Mouse (Mus musculus) adrenal gland, postnatal 10 days (tissue): ENCODE measurements around the gene Ralbp1. TPM values are rescaled to one million over a fixed set of nuclear protein-coding genes. Genes with fewer than 3 reads are reported as not detected.

ENCODE experiments used
- DNase-seq: peaks from one replicate; pipeline ENCODE4 v3.0.0; 2021; ENCODE audit warnings: mixed read lengths
- long read RNA-seq, 2 experiments: library from polyadenylated mRNA; stranded (forward); transcript quantifications; one replicate each; pipeline ENCODE4 v2.0.0; 2021
- total RNA-seq, 2 experiments: library from RNA; stranded (reverse); gene quantifications; 2 replicates each; pipeline ENCODE4 v1.2.3; 2021

Gene Ralbp1
- total RNA-seq = 10 to 100 TPM; 32.4 to 37.4 TPM
- long read RNA-seq, experiment 1, transcript Ralbp1-201 (10 exons, 3,811 nt) = major isoform, 11 of 60 reads
- long read RNA-seq, experiment 1, partial matches to known transcripts = 35 of 60 reads
- long read RNA-seq, experiment 1, other reads (novel, unspliced or antisense) = 14 of 60 reads
- long read RNA-seq, experiment 2, transcript Ralbp1-201 (10 exons, 3,811 nt) = major isoform, 29 of 47 reads
- long read RNA-seq, experiment 2, transcript Ralbp1-202 (10 exons, 3,799 nt) = minor isoform, 7 of 47 reads
- long read RNA-seq, experiment 2, partial matches to known transcripts = 3 of 47 reads
- long read RNA-seq, experiment 2, other reads (novel, unspliced or antisense) = 8 of 47 reads

DNA sequence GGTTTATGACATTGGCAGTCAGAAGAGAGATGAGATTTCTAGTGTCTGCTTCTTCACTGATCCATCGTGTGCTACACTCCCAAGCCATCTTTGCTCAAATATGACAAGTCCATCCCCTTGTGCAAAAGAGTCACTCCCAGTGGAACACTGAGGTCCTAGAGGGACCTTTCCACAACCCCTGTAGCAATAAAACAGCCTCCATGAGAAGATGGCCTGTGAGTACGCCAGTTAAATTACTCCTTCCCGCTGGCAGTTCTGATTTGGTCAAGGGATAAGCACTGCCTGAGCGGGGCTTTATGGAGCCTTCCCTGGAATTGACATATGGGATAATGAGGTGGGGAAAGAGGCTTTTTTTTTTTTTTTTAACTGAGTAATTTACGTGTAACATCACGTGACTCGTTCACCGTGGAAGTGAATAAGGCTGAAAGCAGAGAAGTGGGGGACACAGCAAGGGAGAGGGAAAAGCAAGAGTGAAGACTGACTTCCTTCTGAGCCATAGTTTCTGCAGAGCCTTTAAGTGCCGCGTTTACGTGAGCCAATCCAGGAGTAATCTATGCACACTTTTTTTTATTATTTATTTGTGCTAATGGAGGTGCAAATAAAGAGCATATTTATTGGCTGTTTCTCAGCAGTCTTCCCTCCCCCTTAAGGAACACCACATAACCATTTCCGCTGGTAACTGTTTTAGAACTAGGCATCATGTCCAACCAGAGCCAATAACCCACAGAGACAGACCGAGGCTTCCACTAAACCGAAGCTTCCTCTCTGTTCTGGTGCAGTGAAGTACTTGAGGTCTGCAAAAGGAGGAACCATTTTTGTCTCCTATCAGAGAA lies at the start of gene Ralbp1:
TSS of gene Ralbp1 (minus strand) at position 102 of the 833 bp plus-strand sequence.
- peak; percentile 38 for DNase-seq

DNA sequence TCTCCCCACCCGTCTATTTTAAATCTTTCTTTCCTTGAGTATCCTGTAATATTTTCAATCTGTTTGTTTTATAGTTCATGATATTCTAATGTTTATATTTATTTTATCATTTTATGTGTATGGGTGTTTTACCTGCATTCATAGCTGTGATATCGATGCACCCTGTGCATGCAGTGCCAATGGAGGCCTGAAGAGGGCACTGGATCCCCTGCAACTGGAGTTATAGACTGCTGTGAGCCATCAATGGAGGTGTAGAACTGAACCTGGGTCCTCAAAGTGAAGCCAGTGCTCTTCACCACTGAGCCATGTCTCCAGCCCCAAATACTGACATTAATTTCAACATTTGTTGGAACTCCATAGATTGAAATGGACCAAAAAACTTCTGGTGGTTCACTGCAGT lies 48.1 kb upstream of the Ralbp1 start:
- DNase-seq = no peak

DNA sequence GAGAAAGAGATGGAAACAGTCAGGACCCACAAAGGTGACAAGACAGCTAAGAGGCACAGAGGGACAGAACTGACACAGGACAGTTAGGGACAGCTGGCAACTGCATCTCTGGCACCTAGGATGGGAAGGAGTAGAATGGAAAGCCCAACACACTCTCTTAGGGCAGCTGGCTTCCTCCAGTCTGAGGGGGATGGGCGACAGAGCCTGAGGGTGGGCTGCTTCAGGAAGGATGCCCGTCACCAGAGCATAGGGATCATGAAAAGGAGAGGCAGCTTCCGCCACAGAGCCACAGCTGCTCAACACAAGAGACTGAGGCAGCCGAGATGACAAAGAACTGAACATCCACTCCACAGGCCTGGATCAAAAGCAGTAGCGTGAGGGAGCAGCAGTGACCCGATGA lies 45.9 kb upstream of the Ralbp1 start:
- DNase-seq = no peak

DNA sequence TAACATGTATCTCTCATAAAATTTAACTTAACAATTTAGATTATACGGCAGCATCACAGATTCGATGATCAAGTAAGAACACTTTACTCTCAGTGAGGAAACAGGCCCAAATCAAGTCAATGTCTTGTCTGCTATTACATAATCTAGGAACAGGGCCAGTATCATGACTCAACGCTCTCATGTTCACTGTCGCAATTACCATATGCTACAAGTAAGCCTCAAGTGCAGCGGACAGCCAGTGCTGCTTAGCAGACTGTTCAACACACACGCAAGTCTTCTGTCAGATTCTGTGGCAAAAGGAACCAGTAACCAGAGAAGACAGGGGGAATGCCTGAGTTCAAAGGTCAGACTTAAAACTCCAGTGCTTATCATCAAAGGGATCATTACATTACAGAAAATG lies 45.4 kb upstream of the Ralbp1 start:
- DNase-seq = peak; percentile 66

DNA sequence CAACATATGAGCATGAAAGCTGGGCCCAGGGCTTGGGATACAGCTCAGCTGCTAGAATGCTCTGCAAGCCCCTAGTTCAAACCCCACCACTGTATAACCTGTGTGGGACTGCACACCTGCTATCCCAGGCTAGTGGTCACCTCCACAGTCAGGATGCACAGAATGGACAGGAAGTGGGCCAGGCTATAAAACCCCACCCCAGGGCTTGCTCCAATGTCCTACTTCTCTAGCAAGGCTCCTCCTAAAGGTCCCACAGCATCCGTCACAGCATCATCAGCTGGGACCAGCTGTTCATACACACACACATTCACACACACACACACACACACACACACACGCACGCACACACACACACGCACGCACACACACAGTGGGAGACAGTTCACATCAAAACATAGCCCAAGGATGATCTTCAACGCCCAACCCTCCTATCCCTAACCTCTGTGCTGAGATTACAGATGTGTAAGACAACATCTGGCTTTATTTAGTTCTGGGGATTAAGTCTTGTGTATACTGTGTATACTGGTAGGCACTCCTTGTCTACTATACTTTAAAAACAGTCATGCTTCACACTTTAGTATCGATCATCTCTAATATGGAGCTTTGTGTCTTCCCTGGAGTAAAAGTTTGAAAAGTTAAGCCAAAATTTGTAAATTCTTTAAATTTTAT lies 44.7 kb upstream of the Ralbp1 start:
- no peak for DNase-seq

DNA sequence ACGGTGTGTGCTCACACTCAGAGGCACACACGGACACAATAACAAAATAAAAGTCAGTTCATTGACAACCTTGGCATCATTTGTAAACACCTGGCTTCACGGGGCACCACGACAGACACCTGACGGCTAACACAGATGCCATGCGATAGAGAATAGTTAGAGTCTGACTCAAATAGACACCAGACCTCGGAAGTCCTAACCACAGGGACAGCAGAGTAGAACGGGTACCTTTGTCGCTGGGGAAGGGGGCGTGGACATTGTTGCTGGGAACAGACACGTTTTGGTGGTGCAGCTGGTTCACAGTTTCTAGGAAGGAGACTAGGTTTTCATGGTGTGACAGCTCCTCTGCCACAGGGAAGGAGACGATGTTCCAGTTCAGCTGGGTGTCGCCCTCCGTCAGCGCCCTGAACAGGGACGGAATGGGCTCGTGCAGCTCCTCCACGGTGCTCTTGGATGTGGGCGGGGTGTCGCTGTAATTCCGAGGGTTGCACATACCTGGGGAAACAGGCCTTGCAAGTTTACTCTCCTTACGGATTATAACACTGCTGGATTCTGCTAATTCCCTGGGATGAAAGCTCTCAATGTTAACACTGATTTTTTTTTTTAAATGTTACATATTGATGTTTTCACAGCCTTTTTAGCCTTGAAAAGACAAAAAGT lies 43.9 kb upstream of the Ralbp1 start:
- DNase-seq = no peak

DNA sequence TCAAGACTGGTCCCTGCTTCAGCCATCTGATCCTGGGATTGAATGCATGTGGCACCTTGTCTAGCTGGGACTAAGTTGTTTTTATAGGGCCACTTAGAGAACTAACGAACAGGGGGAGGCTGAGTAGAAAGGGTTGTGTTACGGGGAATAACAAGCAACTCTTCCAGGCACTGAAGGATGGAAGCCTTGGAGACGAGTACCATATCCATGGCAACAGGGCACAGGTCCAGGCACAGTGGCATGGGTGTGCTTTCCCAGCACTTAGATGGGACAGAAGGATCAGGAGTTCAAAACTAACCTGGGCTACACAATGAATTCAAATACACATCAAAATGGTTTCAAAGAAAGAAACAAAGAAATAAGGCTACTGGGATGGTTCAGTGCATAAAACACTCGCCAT lies 41.5 kb upstream of the Ralbp1 start:
- DNase-seq = no peak

DNA sequence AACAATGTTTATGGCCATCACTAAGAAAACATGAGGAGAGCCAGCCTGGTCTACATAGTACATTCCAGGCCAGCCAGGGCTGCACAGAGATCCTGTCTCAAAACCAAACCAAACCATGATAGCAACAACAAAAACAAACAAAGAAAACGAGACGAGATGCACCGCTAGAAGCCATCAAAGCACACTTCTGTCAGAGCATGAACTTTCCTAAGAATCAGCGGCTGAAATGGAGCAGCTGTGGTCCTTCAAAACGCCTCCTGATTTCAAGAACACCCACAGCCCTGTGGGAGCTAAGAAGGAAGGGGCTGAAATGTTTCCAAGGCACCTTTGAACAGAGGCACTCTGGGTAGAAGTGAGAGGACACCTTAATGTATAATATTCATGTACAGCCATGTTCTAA lies 38.6 kb upstream of the Ralbp1 start:
- no peak for DNase-seq

DNA sequence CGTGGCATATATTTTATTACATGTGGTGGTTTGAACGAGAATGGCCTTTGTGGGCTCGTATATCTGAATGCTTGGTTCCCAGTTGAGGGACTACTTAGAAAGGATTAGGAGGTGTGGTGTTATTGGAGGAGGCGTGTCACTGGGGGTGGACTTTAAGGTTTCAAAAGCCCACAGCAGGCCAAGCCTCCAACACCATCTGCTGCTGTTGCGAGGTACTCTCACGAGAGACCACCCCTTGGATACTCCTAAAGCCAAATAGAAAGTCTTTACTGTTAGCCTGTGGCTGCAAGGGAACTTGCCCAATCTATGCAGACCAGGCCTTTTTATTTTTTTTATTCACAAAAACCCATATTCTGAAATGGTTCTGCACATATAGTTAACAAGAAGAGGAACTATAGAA lies 36.4 kb upstream of the Ralbp1 start:
- DNase-seq = no peak

DNA sequence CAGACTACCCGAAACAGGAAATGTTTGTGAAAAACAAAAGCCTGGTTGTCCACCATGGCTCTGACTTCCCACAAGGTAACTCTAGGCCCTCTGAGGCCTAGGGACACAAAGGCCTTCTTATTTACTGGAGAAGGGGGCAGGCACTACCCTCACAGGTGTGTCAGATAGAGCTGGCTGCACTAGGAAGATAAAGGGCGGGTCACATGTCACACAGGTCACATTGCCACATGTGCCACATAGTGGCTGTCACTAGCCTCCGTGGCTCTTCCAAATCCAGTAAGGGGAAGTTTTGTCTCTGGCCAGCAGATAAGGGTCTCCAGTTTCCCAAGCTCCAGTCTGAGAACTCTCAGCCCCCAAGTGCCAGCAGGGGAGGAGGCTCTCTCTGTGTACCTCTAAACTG lies 33.6 kb upstream of the Ralbp1 start:
- no peak for DNase-seq

DNA sequence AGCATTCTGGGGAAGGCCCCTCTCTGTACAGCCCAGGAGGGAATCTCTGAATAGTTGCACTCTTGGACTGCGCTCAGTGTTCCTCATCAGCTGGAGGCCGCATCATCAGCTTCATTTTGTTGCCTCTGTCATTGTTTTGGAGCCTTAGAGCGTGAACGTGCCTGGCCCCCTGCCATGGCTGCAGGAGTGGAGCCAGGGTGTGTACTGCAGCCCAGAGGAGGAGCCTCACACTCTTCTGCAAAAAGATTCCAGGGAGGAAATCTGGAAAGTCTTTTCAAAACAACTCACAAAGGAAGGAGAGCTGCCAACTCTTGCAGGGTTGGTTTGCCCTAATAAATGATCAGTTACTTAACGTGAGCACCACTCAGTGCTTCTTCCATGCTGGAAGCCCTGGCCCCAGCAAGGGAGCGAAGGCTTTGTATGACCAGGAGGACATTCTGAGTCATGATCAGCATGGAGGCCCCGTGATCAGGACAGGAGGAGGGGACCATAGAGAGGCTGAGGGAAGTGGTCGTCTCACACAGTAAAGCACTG lies 30.6 kb upstream of the Ralbp1 start:
- peak; percentile 86 for DNase-seq

DNA sequence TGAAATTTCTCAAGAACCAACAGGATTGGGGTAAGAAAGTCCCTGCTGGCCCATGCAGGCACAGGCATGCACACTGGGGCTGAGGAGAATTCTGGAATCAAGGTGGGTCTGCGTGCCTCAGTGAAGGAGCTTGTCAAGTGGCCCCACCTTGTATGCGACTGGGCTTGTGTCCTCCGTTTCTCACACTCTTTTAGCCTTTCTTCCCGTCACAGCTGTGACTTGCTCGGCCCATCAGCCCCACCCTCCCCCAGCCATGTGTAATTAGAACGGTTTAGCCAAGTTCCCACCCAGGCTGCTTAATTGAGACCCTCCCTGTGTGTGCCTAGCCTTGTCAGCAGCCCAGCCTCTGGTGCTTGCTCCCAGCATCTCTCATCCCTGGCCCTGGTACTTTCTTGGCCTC lies 28.5 kb upstream of the Ralbp1 start:
- DNase-seq = no peak

DNA sequence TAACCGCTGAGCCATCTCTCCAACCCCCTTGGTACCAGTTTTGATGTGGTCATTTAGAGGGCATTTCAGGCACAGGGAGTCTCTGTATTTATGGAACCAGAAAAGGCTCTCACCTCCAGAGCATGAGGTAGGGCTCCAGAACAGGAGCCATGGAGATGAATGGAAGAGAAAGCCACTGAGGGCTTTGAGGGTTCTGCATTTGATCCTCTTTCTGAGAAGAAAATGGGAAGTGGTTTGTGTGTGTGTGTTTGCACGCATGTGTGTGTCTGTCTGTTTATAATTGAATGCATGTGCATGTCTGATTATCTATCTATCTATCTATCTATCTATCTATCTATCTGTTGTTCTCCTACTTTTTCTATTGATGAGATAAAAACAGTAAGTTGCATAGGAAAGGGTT lies 26.6 kb upstream of the Ralbp1 start:
- DNase-seq = no peak

DNA sequence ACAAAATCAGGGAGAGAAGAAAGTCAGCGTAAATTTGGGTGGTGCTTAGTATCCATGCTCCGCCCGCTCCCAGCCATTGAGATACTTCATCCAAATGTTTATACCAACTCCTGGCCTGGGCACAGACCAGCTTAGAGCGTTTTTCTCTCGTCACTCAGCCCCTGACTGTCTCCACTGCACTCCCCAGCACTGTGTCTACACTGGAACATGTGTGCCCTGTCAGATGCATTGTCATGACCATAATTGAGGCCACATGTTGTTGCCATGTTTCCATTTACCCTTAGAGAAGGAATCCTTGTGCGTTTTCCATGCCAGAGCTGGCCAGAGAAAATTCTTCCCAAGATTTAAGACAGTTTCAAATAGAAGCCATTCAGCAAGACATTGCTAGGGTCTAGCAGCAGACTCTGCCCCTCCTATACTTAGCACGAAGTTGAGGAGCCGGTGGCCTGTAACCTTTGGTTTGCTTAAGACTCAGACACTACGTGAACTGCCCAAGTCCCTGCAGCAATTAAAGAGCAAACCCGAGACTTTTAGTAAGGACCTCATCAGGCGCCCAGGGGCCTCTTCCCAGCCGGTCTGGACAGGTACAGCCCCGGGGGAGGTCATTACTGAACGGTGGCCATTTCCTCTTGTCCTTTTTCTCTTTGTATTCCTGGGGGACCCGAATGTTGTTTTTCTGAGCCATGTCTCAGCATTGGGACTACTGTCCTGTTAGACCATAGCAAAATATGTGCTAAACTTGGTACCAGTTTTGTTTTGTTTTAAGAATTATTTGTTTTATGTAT lies 25.9 kb upstream of the Ralbp1 start:
- no peak for DNase-seq

DNA sequence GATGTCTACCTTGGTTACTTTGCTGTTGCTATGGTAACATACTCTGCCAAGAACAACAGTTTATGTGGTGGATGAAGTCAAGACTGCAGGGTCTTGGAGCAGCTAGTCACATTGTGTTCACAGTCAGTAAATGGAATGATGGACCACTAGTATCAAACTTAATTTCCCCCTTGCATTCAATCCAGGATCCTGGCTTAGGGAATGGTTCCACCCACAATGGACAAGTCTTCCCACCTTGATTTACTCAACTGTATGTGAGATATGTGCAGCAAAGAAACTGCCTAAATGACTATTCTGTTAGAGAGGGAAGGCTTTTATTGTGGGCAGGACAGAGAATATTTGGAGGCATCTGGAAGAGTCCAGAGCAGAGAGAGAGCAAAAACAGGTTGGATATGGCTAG lies 22.7 kb upstream of the Ralbp1 start:
- no peak for DNase-seq

DNA sequence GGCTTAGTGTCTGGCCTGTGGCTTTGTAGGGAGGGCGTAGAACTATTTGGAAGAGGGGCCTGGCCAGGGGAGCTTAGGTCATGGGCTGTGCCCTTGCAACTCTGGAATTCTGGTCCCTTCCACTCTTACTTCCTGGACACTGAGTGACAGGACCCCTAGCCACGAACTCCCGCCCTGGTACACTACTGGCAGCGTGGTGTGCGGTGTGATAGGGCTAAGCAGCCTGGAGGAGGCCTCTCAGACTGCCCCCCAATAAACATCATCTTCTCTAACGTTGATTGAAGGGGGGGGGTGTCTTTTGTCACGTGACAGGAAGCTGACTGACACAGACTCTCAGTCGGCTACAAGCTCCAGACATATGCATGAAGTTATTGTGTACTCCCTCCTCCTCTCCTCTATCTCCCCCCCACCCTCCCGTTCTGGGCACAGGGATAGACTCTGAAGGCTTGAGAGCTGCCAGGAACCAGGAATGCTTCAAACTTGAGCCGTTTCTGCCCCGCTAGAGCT lies 21.4 kb upstream of the Ralbp1 start:
- no peak for DNase-seq

DNA sequence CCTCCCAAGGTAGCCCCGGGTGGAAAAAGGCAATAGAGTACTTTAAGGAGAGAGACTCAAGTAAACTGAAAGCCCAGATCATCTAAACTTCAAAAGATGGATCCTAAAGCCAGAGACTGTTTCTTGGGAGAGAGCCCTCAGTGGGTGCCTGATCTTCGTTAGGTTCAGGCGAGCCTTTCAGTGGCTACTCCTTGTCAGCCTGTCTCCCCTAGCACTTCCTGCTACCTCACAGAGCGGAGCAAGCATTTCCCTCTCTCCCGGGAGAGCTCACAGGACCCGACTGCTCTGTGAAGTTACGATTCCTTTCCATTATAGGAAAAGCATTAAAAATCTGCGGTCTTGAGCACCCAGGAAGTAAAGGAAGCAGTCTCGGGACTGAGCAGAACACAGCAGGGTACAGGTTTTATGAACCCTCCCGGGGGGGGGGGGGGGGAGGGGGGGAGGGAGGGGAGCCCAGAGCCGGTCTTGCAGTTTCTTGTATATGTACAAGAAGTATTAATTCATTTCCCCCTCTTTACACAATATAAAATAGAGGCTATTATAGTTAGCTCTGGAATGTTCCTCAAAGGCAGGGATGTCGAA lies 20.8 kb upstream of the Ralbp1 start:
- no peak for DNase-seq

DNA sequence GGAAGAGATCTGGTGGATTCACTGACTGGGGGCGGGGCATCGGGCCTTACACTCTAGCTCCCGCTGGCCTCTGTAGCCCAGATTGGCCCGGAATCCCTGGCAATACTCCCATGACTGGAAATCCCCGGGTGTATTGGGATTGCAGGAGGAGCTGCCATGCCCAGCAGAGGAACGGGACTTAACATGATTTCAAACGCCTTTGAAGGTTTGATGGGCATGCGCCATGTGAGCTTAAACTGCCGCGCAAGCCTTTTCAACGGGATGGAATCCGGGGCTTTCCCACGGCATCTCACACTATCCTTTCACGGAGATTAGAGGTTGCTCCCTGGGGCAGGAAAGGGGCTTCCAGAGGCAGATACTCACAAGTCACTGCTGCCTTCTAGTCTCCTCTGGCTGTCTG lies 19.6 kb upstream of the Ralbp1 start:
- peak; percentile 47 for DNase-seq

DNA sequence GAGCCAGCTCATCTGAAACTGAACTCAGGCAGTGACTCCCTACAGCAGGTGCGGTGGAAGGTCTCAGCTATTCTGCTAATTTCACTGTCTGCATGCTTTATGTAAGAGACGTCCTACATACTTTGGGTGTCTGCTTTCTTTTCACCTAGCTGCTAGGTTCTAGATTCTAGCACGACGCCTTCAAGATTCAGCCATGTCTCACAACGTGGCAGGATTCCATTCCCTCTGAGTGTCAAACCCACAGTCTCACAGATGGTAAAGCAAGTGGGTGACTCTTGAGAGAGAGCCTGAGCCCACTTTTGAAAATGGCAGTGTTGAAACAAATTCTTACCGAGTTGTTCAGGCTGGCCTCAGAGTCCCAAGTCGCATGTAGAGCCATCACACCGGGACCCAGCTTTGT lies 18.2 kb upstream of the Ralbp1 start:
- no peak for DNase-seq

DNA sequence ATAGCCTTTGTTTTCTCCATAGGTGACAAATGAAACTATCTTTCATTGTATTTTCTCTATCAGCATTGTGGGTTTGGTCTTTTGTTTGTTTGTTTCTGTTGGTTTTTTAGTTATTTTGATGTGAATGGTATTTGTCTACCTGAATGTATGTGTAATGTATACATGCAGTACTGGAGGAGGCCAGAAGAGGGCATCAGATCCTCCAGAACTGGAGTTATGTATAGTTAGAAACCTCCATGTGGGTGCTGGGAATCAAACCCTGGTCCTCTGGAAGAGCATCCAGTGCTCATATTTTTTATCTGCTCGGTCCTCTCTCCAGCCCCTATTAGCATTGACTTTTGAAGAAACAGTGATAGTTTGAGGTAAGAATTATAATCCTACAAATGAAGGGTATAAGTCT lies 17.4 kb upstream of the Ralbp1 start:
- no peak for DNase-seq

DNA sequence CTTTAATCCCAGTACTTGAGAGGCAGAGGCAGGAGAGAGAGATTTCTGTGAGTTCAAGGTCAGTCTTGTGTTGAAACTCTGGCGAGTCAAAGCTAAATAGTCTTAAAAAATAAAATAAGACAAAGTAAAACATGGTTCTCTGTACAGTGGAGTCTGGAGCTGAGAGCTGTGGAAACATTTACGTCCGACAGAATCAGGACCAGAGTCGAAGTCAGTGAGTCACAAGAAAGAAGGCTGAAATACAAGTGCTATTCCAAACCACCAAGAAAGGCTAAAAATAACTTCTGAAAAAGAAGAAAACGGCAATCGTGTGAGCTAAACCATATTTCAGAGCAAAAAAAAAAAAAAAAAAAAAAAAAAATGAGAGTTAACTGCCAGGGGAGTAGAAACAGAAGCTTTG lies 16.7 kb upstream of the Ralbp1 start:
- no peak for DNase-seq
